15 mouse cellular contexts compared by ENCODE assay signal in genomic region chr9:40361970-40362369, GRCm38 (mm10).
"Had no signal": no experiment of that assay in that cellular context is flagged by ENCODE, and none has a peak within 500 bp of the region (broad histone marks: within the 10 kb centered on the region; RNA-seq: fewer than 3 reads in every experiment).

No protein-coding gene starts in this region.

- H3K4me3 ChIP-seq: neural tube, embryonic 15.5 days; stomach, embryonic 15.5 days had no signal

- DNase-seq: retina, postnatal 1 day; right cerebral cortex, adult 18-20 months; right cerebral cortex, postnatal 14 days; right cerebral cortex, postnatal 25 days; right cerebral cortex, postnatal 4 days; spleen, adult 18-20 months; thymus, adult 18-20 months; thymus, adult 2 months; thymus, postnatal 14 days; thymus, postnatal 25 days; thymus, postnatal 36 days; thymus, postnatal 4 days had no signal

- H3K27ac ChIP-seq: neural tube, embryonic 15.5 days; stomach, embryonic 15.5 days; stomach, postnatal 0 days had no signal

- H3K27me3 ChIP-seq: neural tube, embryonic 15.5 days; stomach, embryonic 15.5 days had no signal

- H3K4me1 ChIP-seq: stomach, embryonic 15.5 days had no signal
